Mouse (Mus musculus) embryonic facial prominence, embryonic 12.5 days (tissue): ENCODE measurements at regions not wholly inside any gene's neighbourhood (a gene's known extent, or its start where the extent isn't known, plus 50 kb on each side); places are given as distances from the start of the nearest gene placed in this dataset.

Experiments used
- ATAC-seq: fragments of 200-750 bp; cut with Nextera tagmentation; 2 replicates; pipeline ENCODE4 v1.8.0; 2017; ENCODE audit not compliant: insufficient number of reproducible peaks, insufficient read depth, low FRiP score, low TSS enrichment
- H3K27ac ChIP-seq: fragments of 300-500 bp; sonication (generic); 2 replicates; pipeline ENCODE4 v1.5.1; 2016; ENCODE audit warnings: mild to moderate bottlenecking
- H3K27me3 ChIP-seq: fragments of 300-500 bp; sonication (generic); 2 replicates; pipeline ENCODE4 v1.6.1; 2016; ENCODE audit warnings: mild to moderate bottlenecking, moderate library complexity
- H3K36me3 ChIP-seq: fragments of 300-500 bp; sonication (generic); 2 replicates; pipeline ENCODE4 v1.6.1; 2016; ENCODE audit warnings: mild to moderate bottlenecking
- H3K4me1 ChIP-seq: fragments of 300-500 bp; sonication (generic); 2 replicates; pipeline ENCODE4 v1.6.1; 2016
- H3K4me2 ChIP-seq: fragments of 300-500 bp; sonication (generic); replicated peaks from 2 replicates; pipeline ENCODE4 v1.6.1; 2016; ENCODE audit warnings: mild to moderate bottlenecking, moderate library complexity
- H3K4me3 ChIP-seq: fragments of 300-500 bp; sonication (generic); 2 replicates; pipeline ENCODE4 v1.5.1; 2016; ENCODE audit warnings: mild to moderate bottlenecking
- H3K9ac ChIP-seq: fragments of 300-500 bp; sonication (generic); 2 replicates; pipeline ENCODE4 v1.6.1; 2016; ENCODE audit warnings: mild to moderate bottlenecking, moderate library complexity
- H3K9me3 ChIP-seq: fragments of 300-500 bp; sonication (generic); 2 replicates; pipeline ENCODE4 v1.6.1; 2016; ENCODE audit warnings: mild to moderate bottlenecking, moderate library complexity
- WGBS: fragments of 180-500 bp; shearing (Covaris S2); methylation state at CpG from one replicate; pipeline ENCODE4 v1.1.7; 2016; 5-methylcytosine and 5-hydroxymethylcytosine counted together

DNA sequence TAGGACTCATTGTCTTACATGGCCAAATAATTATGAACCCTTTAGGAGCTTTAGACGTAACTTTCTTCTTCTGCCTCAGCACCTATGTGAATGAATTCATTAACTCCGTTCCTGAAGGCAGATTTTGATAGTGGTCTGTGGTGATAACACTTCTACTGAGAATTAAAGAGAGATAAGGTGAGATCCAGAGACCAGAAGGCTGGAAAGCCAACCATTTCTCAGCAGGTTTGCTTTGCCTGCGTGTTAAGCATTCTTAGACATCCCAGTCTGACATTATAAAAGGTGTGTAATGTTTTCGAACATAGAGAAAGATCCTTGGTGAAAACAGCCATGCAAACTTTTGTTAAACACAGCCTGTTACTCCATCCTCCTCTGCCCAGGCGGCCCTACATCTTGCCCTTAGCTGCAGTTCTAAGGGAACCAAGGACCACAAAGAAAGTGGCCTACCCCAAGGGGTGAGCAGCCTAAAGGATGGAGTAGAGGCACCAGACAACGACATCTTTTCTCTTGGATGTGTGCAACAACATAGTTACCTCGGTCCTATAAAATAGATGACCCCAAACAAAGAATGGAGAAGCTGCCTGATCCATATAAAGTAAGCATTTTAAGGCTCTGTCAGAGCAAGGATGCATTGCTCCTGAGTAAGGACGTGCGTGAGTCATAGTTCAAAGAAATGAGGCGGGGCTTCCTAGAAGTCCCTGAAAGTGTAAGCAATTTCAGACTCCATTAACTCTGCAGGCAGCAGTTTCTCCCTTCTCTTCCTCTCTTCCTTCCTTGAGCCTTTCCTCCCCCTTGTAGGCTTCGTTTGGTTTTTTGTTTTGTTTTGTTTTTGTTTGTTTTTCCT is 55.1 kb upstream of the Xpr1 start:
- no peaks in the 10 kb centered on the region; the same call in 1 of the 2 replicates for H3K4me1 ChIP-seq
- H3K36me3 ChIP-seq: no peaks in the 10 kb centered on the region
- no peaks in the 10 kb centered on the region for H3K27me3 ChIP-seq
- 68% methylated on average over 11 of the region's 11 CpGs for WGBS
- H3K4me2 ChIP-seq: no peak overlapping the region
- no peaks in the 10 kb centered on the region for H3K9me3 ChIP-seq
- no peak overlapping the region for H3K27ac ChIP-seq
- H3K9ac ChIP-seq: no peak overlapping the region
- no peak for ATAC-seq
- no peak overlapping the region for H3K4me3 ChIP-seq

- H3K9ac ChIP-seq: no peak overlapping the region
Measured at GRCm38 (mm10) chr1:155472956-155473646, 55.9 kb upstream of the Xpr1 start.

DNA sequence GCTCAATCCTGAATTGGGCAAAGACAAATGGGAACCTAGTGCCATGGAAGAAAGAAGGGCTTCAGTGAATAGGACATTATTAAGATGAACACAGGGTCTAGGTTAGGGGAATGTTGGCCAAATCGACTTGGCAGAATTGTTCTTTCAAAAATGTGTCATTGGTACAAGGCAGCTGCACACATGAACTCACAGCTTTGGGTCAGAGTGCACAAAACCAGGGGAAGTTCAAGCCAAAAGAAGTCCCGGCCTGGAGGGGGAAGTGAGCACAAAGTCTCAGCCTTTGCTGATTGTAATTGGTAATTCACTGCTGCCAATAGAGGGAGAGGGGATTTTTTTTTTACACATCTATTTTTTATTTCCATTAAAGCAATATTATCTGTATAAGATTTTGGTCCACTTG is 57.8 kb upstream of the Xpr1 start:
- Histone ChIP-seq H3K27me3 (no peaks in the 10 kb centered on the region), H3K9ac (no peak overlapping the region), H3K4me2 (no peak overlapping the region), H3K4me1 (no peaks in the 10 kb centered on the region; the same call in 1 of the 2 replicates), H3K9me3 (no peaks in the 10 kb centered on the region), H3K36me3 (no peaks in the 10 kb centered on the region), H3K27ac (no peak overlapping the region), H3K4me3 (no peak overlapping the region)
- WGBS: 67% methylated on average over 2 of the region's 2 CpGs
- no peak for ATAC-seq

More at GRCm38 (mm10) chr1:155472956-155473646, 55.9 kb upstream of the Xpr1 start:
- no peaks in the 10 kb centered on the region for H3K27me3 ChIP-seq
- WGBS: 51% methylated on average over 5 of the region's 5 CpGs
- no peaks in the 10 kb centered on the region for H3K36me3 ChIP-seq
- no peak overlapping the region for H3K27ac ChIP-seq
- ATAC-seq: no peak
- no peak overlapping the region for H3K4me3 ChIP-seq
- no peaks in the 10 kb centered on the region for H3K9me3 ChIP-seq
- no peaks in the 10 kb centered on the region; the same call in 1 of the 2 replicates for H3K4me1 ChIP-seq
- H3K4me2 ChIP-seq: no peak overlapping the region

- WGBS: 90% methylated on average over 3 of the region's 3 CpGs
- no peak overlapping the region for H3K27ac ChIP-seq
- H3K9ac ChIP-seq: no peak overlapping the region
- H3K4me1 ChIP-seq: no peaks in the 10 kb centered on the region; the same call in 1 of the 2 replicates
- H3K4me3 ChIP-seq: no peak overlapping the region
- no peaks in the 10 kb centered on the region for H3K27me3 ChIP-seq
- H3K9me3 ChIP-seq: no peaks in the 10 kb centered on the region
- no peak for ATAC-seq
- no peak overlapping the region for H3K4me2 ChIP-seq
- no peaks in the 10 kb centered on the region for H3K36me3 ChIP-seq
Measured at GRCm38 (mm10) chr1:155476237-155476636, 59.0 kb upstream of the Xpr1 start.

DNA sequence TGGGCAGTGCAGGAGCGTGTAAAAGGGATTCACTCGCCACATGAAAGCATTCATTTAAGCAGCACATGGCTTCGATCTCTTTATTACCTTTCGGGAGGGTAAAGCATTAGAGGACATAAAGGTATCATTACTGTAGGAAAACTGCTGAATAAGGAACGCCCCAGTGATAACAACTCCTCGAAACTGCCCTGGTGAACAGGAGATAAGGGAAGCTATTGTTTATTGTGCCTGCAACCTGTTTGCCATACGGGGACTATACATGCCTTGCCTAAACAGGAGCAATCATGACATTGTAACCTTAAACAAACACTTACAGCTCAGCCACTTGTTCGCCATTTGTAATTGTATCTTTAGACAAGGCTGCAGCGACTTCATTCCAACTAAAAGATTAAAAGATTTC is 64.9 kb upstream of the Xpr1 start:
- 44% methylated on average over 9 of the region's 9 CpGs for WGBS
- peaks cover 16% of the 10 kb centered on the region for H3K4me1 ChIP-seq
- no peaks in the 10 kb centered on the region for H3K27me3 ChIP-seq
- no peak overlapping the region for H3K9ac ChIP-seq
- no peak overlapping the region for H3K4me3 ChIP-seq
- no peaks in the 10 kb centered on the region for H3K36me3 ChIP-seq
- 0 out of 2 replicates have a peak overlapping the region, but pooled peaks have one; percentile 0 for H3K4me2 ChIP-seq
- H3K27ac ChIP-seq: no peak overlapping the region
- ATAC-seq: no peak
- H3K9me3 ChIP-seq: no peaks in the 10 kb centered on the region

GRCm38 (mm10) chr1:155482760-155483159 is 65.5 kb upstream of the Xpr1 start:
- Histone ChIP-seq H3K4me2 (no peak overlapping the region), H3K27ac (no peak overlapping the region)

GRCm38 (mm10) chr1:155483693-155484092 is 66.5 kb upstream of the Xpr1 start:
- no peaks in the 10 kb centered on the region for H3K9me3 ChIP-seq
- H3K4me2 ChIP-seq: no peak overlapping the region
- H3K27me3 ChIP-seq: no peaks in the 10 kb centered on the region
- no peak overlapping the region for H3K27ac ChIP-seq
- H3K4me1 ChIP-seq: peaks cover 16% of the 10 kb centered on the region
- H3K9ac ChIP-seq: no peak overlapping the region
- no peak for ATAC-seq
- no peaks in the 10 kb centered on the region for H3K36me3 ChIP-seq
- 70% methylated on average over 7 of the region's 7 CpGs for WGBS
- no peak overlapping the region for H3K4me3 ChIP-seq

More at GRCm38 (mm10) chr1:155482760-155483159, 65.5 kb upstream of the Xpr1 start:
- ATAC-seq: peak; percentile 47; the same call in 1 of the 2 replicates
- WGBS: 15% methylated on average over 5 of the region's 5 CpGs
- H3K36me3 ChIP-seq: no peaks in the 10 kb centered on the region
- H3K9ac ChIP-seq: no peak overlapping the region
- H3K4me1 ChIP-seq: peaks cover 16% of the 10 kb centered on the region
- no peak overlapping the region for H3K4me3 ChIP-seq
- H3K9me3 ChIP-seq: no peaks in the 10 kb centered on the region
- H3K27me3 ChIP-seq: no peaks in the 10 kb centered on the region

DNA sequence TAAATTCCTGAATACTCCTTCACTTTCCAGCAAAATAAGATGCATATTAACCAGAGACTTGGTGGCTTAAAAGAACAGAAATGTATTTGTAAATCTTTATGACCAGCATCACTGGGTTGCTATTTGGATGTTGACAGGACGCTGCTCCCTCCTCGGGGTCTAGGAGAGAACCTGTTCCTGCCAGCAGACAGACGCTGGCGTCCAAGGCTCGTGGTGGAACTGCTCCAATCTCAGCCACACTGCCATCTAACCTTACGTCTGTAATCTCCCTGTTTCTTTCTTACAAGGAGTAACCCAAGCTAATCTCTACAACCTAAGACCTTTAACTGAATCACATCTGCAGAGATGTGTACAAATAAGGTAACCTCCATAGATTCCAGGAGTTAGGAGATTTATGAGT is 70.1 kb upstream of the Acbd6 start:
- Histone ChIP-seq H3K9ac (no peak overlapping the region), H3K9me3 (no peaks in the 10 kb centered on the region), H3K27me3 (no peaks in the 10 kb centered on the region), H3K4me3 (no peak overlapping the region), H3K36me3 (no peaks in the 10 kb centered on the region), H3K4me2 (no peak overlapping the region), H3K4me1 (peaks cover 14% of the 10 kb centered on the region; the same call in 1 of the 2 replicates), H3K27ac (no peak overlapping the region)
- 87% methylated on average over 6 of the region's 6 CpGs for WGBS
- ATAC-seq: no peak

DNA sequence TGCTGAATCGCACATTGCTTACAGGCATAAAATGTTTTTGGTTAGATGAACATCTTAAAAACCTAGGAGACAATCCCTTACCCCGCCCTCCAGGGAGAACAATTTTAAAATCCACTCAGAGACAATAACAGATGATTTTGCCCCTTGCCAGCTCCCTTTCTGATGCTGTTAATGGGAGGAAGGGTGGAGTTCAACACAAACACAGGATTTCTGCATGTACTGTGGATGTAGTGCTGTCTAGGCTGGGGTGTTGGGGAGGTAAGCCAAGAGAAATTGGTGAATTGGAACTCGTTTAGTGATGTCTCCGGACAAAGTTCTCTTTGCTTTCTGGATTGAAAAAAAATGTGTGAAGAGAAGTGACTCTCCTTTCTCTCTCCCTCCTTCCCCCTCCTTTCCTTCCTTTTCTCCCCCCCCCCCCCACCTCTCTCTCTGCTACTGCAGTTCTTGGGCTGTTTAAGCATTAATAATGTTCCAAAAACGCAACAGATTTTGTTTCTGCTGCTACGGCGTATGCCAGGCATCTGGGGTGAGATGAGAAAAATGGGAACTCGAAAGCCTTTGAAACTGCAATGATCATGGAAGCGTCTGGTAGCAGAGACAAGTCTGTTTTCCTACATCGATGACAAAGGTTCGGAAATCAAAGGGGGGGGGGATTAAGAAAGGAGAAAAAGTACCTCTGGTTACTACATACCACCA is 68.8 kb upstream of the Acbd6 start:
- H3K4me1 ChIP-seq: peaks cover 11% of the 10 kb centered on the region; the same call in 1 of the 2 replicates
- ATAC-seq: no peak
- no peak overlapping the region for H3K4me2 ChIP-seq
- no peak overlapping the region for H3K9ac ChIP-seq
- 73% methylated on average over 11 of the region's 11 CpGs for WGBS
- H3K27ac ChIP-seq: no peak overlapping the region
- H3K27me3 ChIP-seq: no peaks in the 10 kb centered on the region
- H3K4me3 ChIP-seq: no peak overlapping the region
- H3K36me3 ChIP-seq: no peaks in the 10 kb centered on the region
- no peaks in the 10 kb centered on the region for H3K9me3 ChIP-seq

GRCm38 (mm10) chr1:155490131-155490530 is 67.8 kb upstream of the Acbd6 start:
- 78% methylated on average over 7 of the region's 7 CpGs for WGBS
- Histone ChIP-seq H3K4me3 (no peak overlapping the region), H3K36me3 (no peaks in the 10 kb centered on the region), H3K27me3 (no peaks in the 10 kb centered on the region), H3K9me3 (no peaks in the 10 kb centered on the region), H3K4me2 (no peak overlapping the region), H3K9ac (no peak overlapping the region), H3K4me1 (peaks cover 11% of the 10 kb centered on the region; the same call in 1 of the 2 replicates), H3K27ac (no peak overlapping the region)
- no peak for ATAC-seq

DNA sequence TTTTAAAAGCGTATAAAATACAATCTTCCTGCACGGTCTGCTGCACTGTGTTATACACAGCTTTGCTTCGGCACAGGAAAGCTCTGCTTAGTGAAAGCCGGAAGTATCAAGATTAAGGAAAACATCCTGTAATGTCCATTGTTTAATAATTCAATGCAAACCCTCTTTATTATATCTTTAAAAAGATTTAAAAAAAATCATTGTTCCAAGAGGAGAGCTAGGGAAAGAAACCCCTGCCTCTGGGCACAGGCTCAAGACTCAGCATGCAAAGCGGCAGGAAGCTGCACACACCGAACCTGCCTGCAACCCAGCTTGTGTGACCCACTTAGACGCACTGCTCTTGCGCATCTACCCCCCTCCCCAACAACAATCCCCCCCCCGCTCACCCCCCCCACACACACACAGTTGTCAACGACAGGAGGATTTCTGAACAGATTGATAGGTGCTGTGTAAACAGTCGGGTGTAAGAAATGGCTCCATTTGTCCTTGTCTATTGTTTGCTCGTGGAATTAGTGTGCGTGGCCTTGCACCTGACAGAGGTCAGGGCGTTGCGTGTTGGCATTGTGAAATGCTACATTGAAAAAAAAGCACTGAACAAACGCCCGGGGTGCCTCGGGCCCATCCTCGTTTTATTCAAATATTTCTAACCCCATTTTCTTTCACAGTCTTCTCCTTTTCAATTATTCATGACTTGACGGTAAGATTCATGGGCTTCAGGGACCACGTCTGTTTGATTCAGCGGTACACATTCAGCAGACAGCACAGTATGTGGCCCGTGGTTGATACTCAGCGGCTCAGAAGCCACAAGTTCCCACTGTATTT is 66.5 kb upstream of the Acbd6 start:
- Histone ChIP-seq H3K27me3 (no peaks in the 10 kb centered on the region), H3K9me3 (no peaks in the 10 kb centered on the region), H3K9ac (no peak overlapping the region), H3K27ac (no peak overlapping the region), H3K36me3 (no peaks in the 10 kb centered on the region), H3K4me2 (peak overlapping the region; percentile 13; the same call in 1 of the 2 replicates), H3K4me3 (no peak overlapping the region), H3K4me1 (peaks cover 11% of the 10 kb centered on the region; the same call in 1 of the 2 replicates)
- ATAC-seq: no peak
- 43% methylated on average over 24 of the region's 24 CpGs for WGBS
